Comparison of ENCODE assay signal across 15 mouse cellular contexts in genomic region chr17:83337051-83337898, GRCm38 (mm10). TPM values are rescaled to one million over a fixed set of nuclear protein-coding genes. Genes with fewer than 3 reads are reported as not detected.
DNase-seq lines count a peak whose midpoint lies in the region; ATAC-seq and TF ChIP-seq lines count a peak whose summit lies in the region.
"Had no signal": no experiment of that assay in that cellular context is flagged by ENCODE, and none has a peak within 500 bp of the region (broad histone marks: within the 10 kb centered on the region; RNA-seq: fewer than 3 reads in every experiment).

No protein-coding gene starts in this region.

- no peak for TF ChIP-seq POLR2A in ES-Bruce4 (IDR thresholded peaks at IDR 0.05; ENCODE audit: insufficient read depth, low read length)

- no peak for ATAC-seq in kidney, postnatal 0 days (replicated peaks; ENCODE audit: low FRiP score, low read depth)
- no peak for ATAC-seq in kidney, embryonic 16.5 days (ENCODE audit: low FRiP score, low TSS enrichment)
- ATAC-seq: midbrain, embryonic 15.5 days had no signal

- no peak for DNase-seq in kidney, postnatal 0 days (ENCODE audit: low spot score)
- peak; percentile 77 for DNase-seq in 3T3-L1 (ENCODE audit: low read depth, low spot score)
- peak; percentile 51 for DNase-seq in induced T-regulatory cell, adult 2 months (ENCODE audit: low read depth)
- DNase-seq in ovary, postnatal 36 days (ENCODE audit: low spot score): no peak
- DNase-seq in forebrain, embryonic 10.5 days (ENCODE audit: extremely low spot score, low spot score): no peak
- DNase-seq: cerebellum, postnatal 10 days; lung, postnatal 10 days; retina, postnatal 1 day had no signal

- no peaks in the 10 kb centered on the region for H3K4me1 ChIP-seq in kidney, postnatal 0 days (replicated peaks; ENCODE audit: insufficient read depth, low read length)
- peaks cover 4% of the 10 kb centered on the region; the same call in 1 of the 2 replicates for H3K4me1 ChIP-seq in kidney, embryonic 16.5 days (ENCODE audit: insufficient read depth, low read length)
- H3K4me1 ChIP-seq in ES-Bruce4 (ENCODE audit: control insufficient read depth, insufficient read depth, low read length): no peaks in the 10 kb centered on the region
- H3K4me1 ChIP-seq in forebrain, embryonic 10.5 days: peaks cover 8% of the 10 kb centered on the region; the same call in 1 of the 2 replicates
- H3K4me1 ChIP-seq: midbrain, embryonic 15.5 days; neural tube, embryonic 13.5 days had no signal

- H3K4me3 ChIP-seq in kidney, postnatal 0 days (replicated peaks; ENCODE audit: low read depth, low read length): no peak overlapping the region
- no peak overlapping the region for H3K4me3 ChIP-seq in kidney, embryonic 16.5 days (ENCODE audit: low read length)
- no peak overlapping the region for H3K4me3 ChIP-seq in ES-Bruce4 (ENCODE audit: low read depth, low read length)
- no peak overlapping the region for H3K4me3 ChIP-seq in forebrain, embryonic 10.5 days
- H3K4me3 ChIP-seq: embryonic facial prominence, embryonic 12.5 days; heart, embryonic 12.5 days; hindbrain, embryonic 13.5 days; midbrain, embryonic 15.5 days; neural tube, embryonic 13.5 days had no signal

- no peak for TF ChIP-seq EP300 in ES-Bruce4 (IDR thresholded peaks at IDR 0.05; ENCODE audit: insufficient read depth, low read depth, low read length)

- 68% methylated on average over 13 of the region's 13 CpGs for WGBS in kidney, postnatal 0 days
- 68% methylated on average over 13 of the region's 13 CpGs for WGBS in kidney, embryonic 16.5 days
- WGBS in forebrain, embryonic 10.5 days: 84% methylated on average over 13 of the region's 13 CpGs

- no peak overlapping the region for H3K9ac ChIP-seq in kidney, postnatal 0 days (ENCODE audit: low read depth, low read length)
- no peak overlapping the region for H3K9ac ChIP-seq in kidney, embryonic 16.5 days (replicated peaks; ENCODE audit: low read length)
- H3K9ac ChIP-seq in ES-Bruce4 (ENCODE audit: low read depth, poor library complexity, severe bottlenecking): no peak overlapping the region
- H3K9ac ChIP-seq: embryonic facial prominence, embryonic 12.5 days; heart, embryonic 12.5 days; hindbrain, embryonic 13.5 days; midbrain, embryonic 15.5 days; neural tube, embryonic 13.5 days had no signal

- no peaks in the 10 kb centered on the region for H3K27me3 ChIP-seq in kidney, postnatal 0 days (ENCODE audit: insufficient read depth, low read length)
- no peaks in the 10 kb centered on the region for H3K27me3 ChIP-seq in kidney, embryonic 16.5 days (ENCODE audit: insufficient read depth, low read length)
- no peaks in the 10 kb centered on the region; the same call in none of the 2 replicates for H3K27me3 ChIP-seq in ES-Bruce4 (ENCODE audit: control insufficient read depth, insufficient read depth, low read length, poor library complexity, severe bottlenecking)
- H3K27me3 ChIP-seq in forebrain, embryonic 10.5 days (ENCODE audit: poor library complexity, severe bottlenecking): no peaks in the 10 kb centered on the region
- H3K27me3 ChIP-seq: embryonic facial prominence, embryonic 12.5 days; heart, embryonic 12.5 days; hindbrain, embryonic 13.5 days; midbrain, embryonic 15.5 days; neural tube, embryonic 13.5 days had no signal

- H3K9me3 ChIP-seq in kidney, postnatal 0 days (replicated peaks; ENCODE audit: low read length): no peaks in the 10 kb centered on the region
- no peaks in the 10 kb centered on the region for H3K9me3 ChIP-seq in kidney, embryonic 16.5 days (ENCODE audit: low read length)
- H3K9me3 ChIP-seq in ES-Bruce4 (replicated peaks; ENCODE audit: control insufficient read depth, insufficient read depth, low read length, poor library complexity, severe bottlenecking): no peaks in the 10 kb centered on the region
- H3K9me3 ChIP-seq in forebrain, embryonic 10.5 days: no peaks in the 10 kb centered on the region
- H3K9me3 ChIP-seq: embryonic facial prominence, embryonic 12.5 days; heart, embryonic 12.5 days; hindbrain, embryonic 13.5 days; midbrain, embryonic 15.5 days; neural tube, embryonic 13.5 days had no signal

- peak; percentile 36; the same call in 1 of the 2 replicates for TF ChIP-seq CTCF in kidney, postnatal 0 days (IDR thresholded peaks at IDR 0.05; ENCODE audit: low read depth)
- peak; percentile 7 for TF ChIP-seq CTCF in ES-Bruce4 (IDR thresholded peaks at IDR 0.05; ENCODE audit: low read depth, low read length)

- H3K4me2 ChIP-seq in kidney, postnatal 0 days (ENCODE audit: low read length): no peak overlapping the region
- no peak overlapping the region for H3K4me2 ChIP-seq in kidney, embryonic 16.5 days (replicated peaks; ENCODE audit: low read depth, low read length)
- H3K4me2 ChIP-seq: embryonic facial prominence, embryonic 12.5 days; heart, embryonic 12.5 days; hindbrain, embryonic 13.5 days; midbrain, embryonic 15.5 days; neural tube, embryonic 13.5 days had no signal

- no peak overlapping the region for H3K27ac ChIP-seq in kidney, postnatal 0 days
- no peak overlapping the region for H3K27ac ChIP-seq in kidney, embryonic 16.5 days (ENCODE audit: low read length)
- no peak overlapping the region for H3K27ac ChIP-seq in ES-Bruce4 (ENCODE audit: insufficient read depth, low read length)
- H3K27ac ChIP-seq in forebrain, embryonic 10.5 days: no peak overlapping the region
- H3K27ac ChIP-seq: embryonic facial prominence, embryonic 12.5 days; hindbrain, embryonic 13.5 days; midbrain, embryonic 15.5 days; neural tube, embryonic 13.5 days had no signal

- H3K36me3 ChIP-seq in kidney, postnatal 0 days (ENCODE audit: insufficient read depth, low read length): no peaks in the 10 kb centered on the region
- H3K36me3 ChIP-seq in kidney, embryonic 16.5 days (ENCODE audit: insufficient read depth, low read length): no peaks in the 10 kb centered on the region
- no peaks in the 10 kb centered on the region for H3K36me3 ChIP-seq in ES-Bruce4 (ENCODE audit: control insufficient read depth, insufficient read depth, low read length, poor library complexity, severe bottlenecking)
- H3K36me3 ChIP-seq in forebrain, embryonic 10.5 days (replicated peaks): no peaks in the 10 kb centered on the region
- H3K36me3 ChIP-seq: embryonic facial prominence, embryonic 12.5 days; heart, embryonic 12.5 days; hindbrain, embryonic 13.5 days; midbrain, embryonic 15.5 days; neural tube, embryonic 13.5 days had no signal

RNA-seq across cellular contexts. Expression of gene Eml4, which starts 13.5 kb away (rescaled TPM):
- polyA plus RNA-seq in kidney, postnatal 0 days (2015; fragmentation: Nextera tagmentation; extraction: Ambion mirVana): 18.3 and 19.0 TPM in 2 replicates
- polyA plus RNA-seq in kidney, embryonic 16.5 days (2015; fragmentation: Nextera tagmentation; extraction: Ambion mirVana): 34.4 and 36.2 TPM in 2 replicates
- polyA plus RNA-seq in ES-Bruce4 (2011; ENCODE audit: insufficient read depth, insufficient read length, low read depth, missing spikeins): 100 and 114 TPM in 2 replicates
- polyA plus RNA-seq in forebrain, embryonic 10.5 days (2016; fragmentation: Nextera tagmentation; extraction: Ambion mirVana): 40.6 and 41.6 TPM in 2 replicates

Comparison
In these comparisons a context has a peak if more than half of its experiments do, and no peak if none do; other contexts are left out.
1. DNase-seq: peak in 3T3-L1 (single experiment) and induced T-regulatory cell, adult 2 months (single experiment); none in kidney, postnatal 0 days (single experiment), ovary, postnatal 36 days (single experiment) and forebrain, embryonic 10.5 days (single experiment).